Mouse (Mus musculus) thymus, postnatal 4 days (tissue): Measurements from ENCODE around the gene Megf8.
"Not testable (repeated sequence)": the region's sequence is repeated elsewhere in the genome, so short reads cannot be mapped to it uniquely, and the experiment has no call there.

Source experiments
- DNase-seq: peaks from one replicate; pipeline ENCODE4 v3.0.0; 2021

Megf8 gene

DNA sequence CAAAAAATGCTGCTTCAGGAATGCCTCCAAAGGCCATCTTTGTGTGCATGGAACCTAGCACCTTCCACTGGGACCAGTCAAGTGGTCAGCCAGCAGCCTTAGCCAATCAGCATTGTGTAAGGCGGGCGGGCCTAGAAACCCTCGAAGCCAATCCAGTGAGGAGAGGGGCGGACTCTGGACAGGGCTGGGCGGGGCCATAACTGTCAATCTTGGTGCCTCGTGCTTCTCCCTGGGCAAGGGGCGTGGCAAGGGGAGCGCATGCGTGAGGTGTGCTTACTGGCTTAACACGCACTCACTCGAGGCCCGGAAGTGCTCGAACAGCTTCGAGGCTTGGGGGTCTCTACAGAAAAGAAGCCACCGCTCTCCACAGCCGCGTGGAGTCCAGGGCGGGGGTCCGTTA is 15.9 kb upstream of the Megf8 start, which contains the start of gene Prr19:
Gene Prr19, plus strand, starts transcription at position 349 of the 400 bp plus-strand sequence.
- peak; percentile 34 for DNase-seq

GRCm38 (mm10) chr7:25303003-25303684 is 13.8 kb upstream of the Megf8 start:
- no peak for DNase-seq

GRCm38 (mm10) chr7:25303685-25304006 is 13.3 kb upstream of the Megf8 start:
- DNase-seq = no peak

DNA sequence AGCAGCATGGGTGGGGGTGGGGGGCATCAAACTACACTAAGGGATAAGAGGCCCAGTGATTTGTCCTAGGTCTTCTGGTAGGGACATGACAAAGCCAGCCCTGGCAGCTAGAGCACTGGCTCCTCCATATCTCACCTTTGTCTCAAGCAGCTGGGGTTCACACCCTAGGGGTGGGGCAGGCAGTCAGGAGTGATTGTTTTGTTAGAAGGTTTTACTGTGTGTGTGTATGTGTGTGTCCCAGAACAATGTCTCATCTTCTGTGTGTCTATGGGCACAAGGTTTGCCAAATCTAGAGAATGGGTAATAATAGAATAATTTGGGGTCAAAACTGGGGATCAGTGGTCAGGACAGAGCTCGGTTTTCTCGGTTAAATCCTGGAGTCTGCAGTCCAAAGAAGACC is 11.5 kb upstream of the Megf8 start:
- no peak for DNase-seq

DNA sequence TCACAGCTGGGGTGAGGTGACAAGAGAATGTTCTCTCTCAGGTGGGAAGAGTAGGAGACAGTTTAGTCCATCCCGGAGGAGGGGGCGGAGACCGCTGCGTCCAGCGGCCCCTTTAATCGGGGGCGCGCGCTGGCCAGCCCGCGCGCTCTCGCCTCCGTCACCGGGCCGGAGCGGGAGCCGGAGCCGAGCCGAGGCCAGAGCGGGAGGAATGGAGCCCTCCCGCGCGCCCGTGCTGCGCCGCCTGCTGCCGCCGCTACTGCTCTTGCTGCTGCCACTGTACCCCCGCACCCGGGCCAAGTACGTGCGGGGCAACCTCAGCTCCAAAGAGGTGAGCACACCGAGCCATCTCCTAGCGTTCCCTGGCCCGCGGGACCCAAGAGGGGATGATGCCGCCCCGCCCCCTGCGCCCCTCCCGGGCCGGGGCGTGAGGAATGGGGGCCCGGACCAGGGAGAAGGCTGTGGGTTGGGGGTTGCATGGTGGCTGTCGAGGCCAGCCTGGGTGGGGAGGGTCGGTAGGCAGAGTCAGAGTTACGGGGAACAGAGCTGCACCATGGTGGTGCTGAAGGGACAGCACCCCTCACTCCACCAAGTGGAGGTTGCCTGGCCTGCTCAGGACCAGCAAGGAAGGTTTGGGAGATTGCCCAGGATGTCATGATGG is 10.9 kb upstream of the Megf8 start, which contains the start of gene Tmem145:
Gene Tmem145, plus strand, starts transcription at position 151 of the 658 bp plus-strand sequence.
- peak; percentile 70 for DNase-seq

DNA sequence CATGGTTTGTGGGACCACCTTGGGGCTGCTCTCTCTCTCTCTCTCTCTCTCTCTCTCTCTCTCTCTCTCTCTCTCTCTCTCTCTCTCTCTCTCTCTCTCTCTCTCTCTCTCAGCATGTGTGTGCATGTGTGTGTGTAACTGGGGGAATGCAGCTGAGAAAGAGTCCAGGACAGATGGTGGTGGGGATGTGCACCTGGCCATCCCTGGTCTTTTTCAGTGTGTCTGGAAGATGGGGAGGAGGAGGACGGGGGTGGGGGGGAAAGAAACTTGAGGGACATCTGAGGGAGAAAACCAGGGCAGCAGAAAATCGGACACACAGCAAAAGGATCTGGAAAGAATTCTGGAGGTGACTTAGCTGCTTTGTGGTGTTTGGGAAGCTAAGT is 10.4 kb upstream of the Megf8 start:
- DNase-seq = no peak

GRCm38 (mm10) chr7:25308702-25309318 is 8.2 kb upstream of the Megf8 start:
- DNase-seq = no peak

GRCm38 (mm10) chr7:25309425-25309824 is 7.5 kb upstream of the Megf8 start:
- no peak for DNase-seq

DNA sequence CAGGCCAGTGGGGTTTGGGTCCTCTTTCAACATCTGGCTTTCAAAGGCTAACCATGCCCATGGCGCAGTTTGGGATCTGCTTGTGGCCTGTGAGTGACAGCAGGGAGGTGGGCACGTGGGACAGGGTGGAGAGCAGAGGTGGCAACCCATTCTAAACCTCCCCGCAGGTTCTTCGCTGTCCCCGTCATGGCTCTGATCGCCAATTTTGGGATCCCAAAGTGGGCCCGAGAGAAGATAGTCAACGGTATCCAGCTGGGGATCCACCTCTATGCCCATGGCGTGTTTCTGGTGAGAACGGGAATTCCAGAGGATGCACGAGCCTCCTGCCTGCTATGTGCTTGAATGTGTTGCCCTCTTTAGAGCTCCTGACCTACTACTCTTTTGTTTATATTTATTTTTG is 5.8 kb upstream of the Megf8 start:
- DNase-seq = no peak

GRCm38 (mm10) chr7:25313325-25313724 is 3.6 kb upstream of the Megf8 start:
- no peak for DNase-seq

DNA sequence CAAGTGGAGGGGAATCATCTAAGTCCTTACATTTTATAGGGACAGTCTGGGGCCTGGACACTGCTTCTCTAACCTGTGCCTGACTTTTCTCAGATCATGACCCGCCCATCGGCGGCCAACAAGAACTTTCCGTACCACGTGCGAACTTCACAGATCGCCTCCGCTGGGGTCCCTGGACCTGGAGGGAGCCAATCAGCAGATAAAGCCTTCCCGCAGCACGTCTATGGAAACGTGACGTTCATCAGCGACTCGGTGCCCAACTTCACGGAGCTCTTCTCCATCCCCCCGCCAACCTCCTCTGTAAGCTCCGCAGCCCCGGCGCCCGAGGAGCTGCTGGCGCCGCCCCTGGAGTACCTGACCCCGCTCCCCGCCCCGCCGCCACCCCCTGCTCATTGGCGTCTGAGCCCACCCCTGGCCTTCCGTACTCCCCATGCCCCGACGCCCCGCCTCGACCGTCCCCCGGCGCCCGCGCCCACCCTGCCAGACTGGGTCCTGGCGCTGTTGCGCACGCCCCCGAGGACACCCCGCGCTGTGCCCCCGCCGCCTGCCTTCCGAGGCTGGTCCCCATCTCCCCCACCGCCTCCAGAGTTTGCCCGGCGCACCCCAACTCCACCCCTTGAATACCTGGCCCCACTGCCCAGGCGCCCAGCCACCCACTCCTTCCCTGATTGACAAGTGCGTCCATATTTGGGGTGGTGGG is 2.2 kb upstream of the Megf8 start:
- peak; percentile 38 for DNase-seq

DNA sequence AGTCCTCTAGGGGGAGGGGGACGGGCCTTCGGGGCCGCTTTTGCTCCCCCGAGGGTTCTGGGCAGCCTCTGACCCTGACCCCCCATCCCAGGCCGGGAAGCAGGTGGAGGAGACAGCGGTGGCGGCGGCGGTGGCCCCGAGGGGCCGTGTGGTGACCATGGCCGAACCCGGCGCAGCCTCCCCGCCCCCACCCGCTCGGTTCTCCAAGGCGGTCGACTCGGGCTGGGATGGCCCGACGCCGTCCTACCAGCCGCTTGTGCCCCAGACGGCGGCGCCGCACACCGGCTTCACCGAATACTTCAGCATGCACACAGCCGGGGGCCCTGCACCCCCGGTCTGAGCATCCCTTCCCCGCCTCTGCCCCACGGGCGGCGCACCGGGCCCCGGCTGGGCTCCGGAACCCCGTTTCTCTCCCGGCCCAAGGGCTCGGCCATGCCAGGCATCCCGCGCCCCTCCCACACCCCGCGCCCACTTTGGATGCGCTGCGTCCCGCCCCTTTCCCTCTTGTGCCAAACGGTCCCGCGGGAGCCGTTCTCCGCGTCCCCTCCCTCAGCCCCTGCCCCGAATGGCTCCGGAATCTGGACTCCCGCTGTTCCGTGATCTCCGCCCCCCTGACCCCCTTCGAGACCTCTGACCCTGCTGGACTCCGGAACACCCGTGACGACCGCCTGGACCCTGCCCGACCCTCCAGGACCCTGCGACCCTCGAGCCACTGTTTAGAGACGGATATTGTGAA is 1.5 kb upstream of the Megf8 start:
- peak; percentile 42 for DNase-seq

- no peak for DNase-seq
These were observed 559 bp downstream of the Megf8 start for GRCm38 (mm10) chr7:25317446-25317999.

GRCm38 (mm10) chr7:25322058-25322484 is 5.1 kb downstream of the Megf8 start:
- DNase-seq = no peak

DNA sequence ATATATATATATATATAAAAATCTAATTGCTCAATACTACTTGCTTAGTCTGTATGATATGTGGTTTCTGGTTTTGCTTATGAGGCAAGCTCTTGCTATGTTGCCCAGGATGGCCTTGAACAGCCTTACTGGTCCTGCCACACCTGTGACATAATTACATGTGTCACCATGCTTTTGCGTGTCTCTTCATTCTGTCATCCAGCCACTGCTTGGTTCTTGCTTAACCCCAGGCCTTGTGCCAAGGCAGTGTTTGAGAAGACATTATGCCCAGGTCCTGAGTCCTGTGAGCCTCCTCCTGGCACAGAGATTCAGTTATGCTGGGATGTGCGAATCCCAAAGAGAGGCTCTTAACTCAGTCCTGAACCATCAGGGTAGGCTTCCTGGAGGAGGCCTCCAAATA is 6.3 kb downstream of the Megf8 start:
- DNase-seq = no peak

- DNase-seq = not testable (repeated sequence)
These were observed 8.5 kb downstream of the Megf8 start for GRCm38 (mm10) chr7:25325431-25325830.

GRCm38 (mm10) chr7:25326233-25326632 is 9.3 kb downstream of the Megf8 start:
- no peak for DNase-seq

DNA sequence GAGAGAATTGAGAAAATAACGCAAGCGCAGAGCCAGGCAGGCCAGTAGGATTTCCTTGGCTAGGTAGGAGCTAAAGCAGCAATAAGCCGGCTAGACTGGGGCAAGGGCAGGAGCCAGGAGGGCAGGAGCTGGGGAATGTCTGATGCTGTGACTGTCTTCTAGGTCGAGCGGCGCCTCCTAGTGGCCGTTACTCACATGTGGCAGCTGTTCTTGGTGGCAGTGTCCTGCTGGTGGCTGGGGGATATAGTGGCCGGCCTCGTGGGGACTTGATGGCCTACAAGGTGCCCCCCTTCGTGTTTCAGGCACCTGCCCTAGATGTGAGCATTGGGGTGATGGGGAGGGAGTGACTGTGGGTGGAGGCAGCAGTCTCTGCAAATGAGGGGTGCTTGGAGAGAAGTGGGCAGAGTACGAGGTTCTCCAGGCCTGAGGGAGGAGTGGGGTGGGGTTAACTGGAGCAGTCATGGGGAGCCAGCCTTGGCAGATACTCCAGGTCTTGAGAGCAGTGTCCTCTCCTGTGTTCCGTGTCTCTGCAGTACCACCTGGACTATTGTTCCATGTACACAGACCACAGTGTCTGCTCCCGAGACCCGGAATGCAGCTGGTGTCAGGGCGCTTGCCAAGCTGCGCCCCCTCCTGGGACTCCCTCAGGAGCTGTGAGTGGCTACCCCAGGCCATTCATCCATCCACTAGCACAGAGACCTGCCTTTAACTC is 16.8 kb downstream of the Megf8 start:
- DNase-seq = peak; percentile 86

DNA sequence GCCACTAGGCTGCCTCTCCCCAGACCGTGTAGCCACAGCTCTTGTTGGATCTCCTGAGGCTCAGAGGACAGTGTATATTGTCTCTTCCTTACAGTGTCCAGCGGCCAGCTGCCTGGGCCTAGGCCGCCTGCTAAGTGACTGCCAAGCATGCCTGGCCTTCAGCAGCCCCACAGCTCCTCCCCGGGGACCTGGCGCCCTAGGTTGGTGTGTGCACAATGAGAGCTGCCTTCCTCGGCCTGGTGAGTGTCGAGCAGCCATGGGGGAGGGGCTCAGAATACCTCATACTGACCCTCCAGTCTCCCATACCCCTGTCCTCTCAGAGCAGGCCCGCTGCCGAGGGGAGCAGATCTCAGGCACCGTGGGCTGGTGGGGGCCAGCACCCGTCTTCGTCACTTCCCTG is 17.5 kb downstream of the Megf8 start:
- no peak for DNase-seq

- DNase-seq = no peak
These were observed 22.4 kb downstream of the Megf8 start for GRCm38 (mm10) chr7:25339329-25339728.

DNA sequence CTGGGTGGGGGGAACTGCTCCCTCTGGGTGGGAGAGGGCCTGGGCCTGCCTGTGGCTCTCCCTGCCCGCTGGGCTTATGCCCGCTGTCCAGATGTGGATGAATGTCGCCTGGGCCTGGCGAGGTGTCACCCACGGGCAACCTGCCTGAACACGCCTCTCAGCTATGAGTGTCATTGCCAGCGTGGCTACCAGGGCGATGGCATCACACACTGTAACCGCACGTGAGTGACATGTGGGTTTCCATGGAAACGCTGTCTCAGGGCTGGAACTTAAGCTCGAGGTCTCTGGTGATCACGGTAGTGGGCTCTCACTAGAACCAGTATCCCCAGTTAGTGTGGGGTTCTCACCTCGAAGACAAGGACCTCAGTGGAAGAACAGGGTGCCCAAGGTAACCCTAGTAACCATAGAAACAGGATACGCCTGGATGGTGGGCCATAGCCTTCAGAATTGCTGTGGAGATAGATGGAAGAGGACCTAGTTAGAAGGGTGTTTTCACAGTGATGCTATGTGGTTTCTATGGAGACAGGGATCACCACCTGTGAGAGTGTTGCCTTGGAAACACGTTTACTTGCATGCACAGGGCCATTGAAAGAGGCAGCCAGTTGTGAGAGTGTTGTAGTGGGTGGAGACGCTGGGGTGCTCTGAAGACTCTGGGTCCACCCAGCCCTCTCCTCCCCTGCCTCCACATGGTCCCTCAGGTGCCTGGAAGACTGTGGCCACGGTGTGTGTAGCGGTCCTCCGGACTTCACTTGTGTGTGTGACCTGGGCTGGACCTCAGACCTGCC is 24.2 kb downstream of the Megf8 start:
- no peak for DNase-seq
